Mouse (Mus musculus): ENCODE measurements around the gene Alg9.
"Not testable (repeated sequence)": the region's sequence is repeated elsewhere in the genome, so short reads cannot be mapped to it uniquely, and the experiment has no call there.

Alg9 gene

GRCm38 (mm10) chr9:50818050-50818449 lies 43.2 kb downstream of the Alg9 start:
- peak; percentile 28 for DNase-seq

- no peak for DNase-seq
Observed at GRCm38 (mm10) chr9:50819716-50820115, 44.9 kb downstream of the Alg9 start.

- no peak for DNase-seq
Observed at GRCm38 (mm10) chr9:50821651-50822050, 46.8 kb downstream of the Alg9 start.

- no peak for DNase-seq
Observed at GRCm38 (mm10) chr9:50822216-50822615, 47.4 kb downstream of the Alg9 start.

GRCm38 (mm10) chr9:50823779-50824453 lies 49.1 kb downstream of the Alg9 start:
- no peak for DNase-seq

- DNase-seq = no peak
Observed at GRCm38 (mm10) chr9:50831514-50831913, 56.7 kb downstream of the Alg9 start.

- no peak for DNase-seq
Observed at GRCm38 (mm10) chr9:50832162-50832561, 57.3 kb downstream of the Alg9 start.

- DNase-seq = not testable (repeated sequence)
Observed at GRCm38 (mm10) chr9:50832582-50832981, 57.8 kb downstream of the Alg9 start.

GRCm38 (mm10) chr9:50833786-50834185 lies 59.0 kb downstream of the Alg9 start:
- DNase-seq = no peak

- DNase-seq = peak; percentile 87
Observed at GRCm38 (mm10) chr9:50835068-50835705, 60.4 kb downstream of the Alg9 start.

- no peak for DNase-seq
Observed at GRCm38 (mm10) chr9:50836097-50836496, 61.3 kb downstream of the Alg9 start.

- peak; percentile 71 for DNase-seq
Observed at GRCm38 (mm10) chr9:50841079-50841789, 66.4 kb downstream of the Alg9 start.

- no peak for DNase-seq
Observed at GRCm38 (mm10) chr9:50845081-50845480, 70.3 kb downstream of the Alg9 start, which contains the start of gene Ppp2r1b. TSS of gene Ppp2r1b (plus strand) at chr9:50845301.

- DNase-seq = no peak
Observed at GRCm38 (mm10) chr9:50845547-50845946, 70.7 kb downstream of the Alg9 start.

GRCm38 (mm10) chr9:50847133-50847532 lies 72.3 kb downstream of the Alg9 start:
- no peak for DNase-seq

- DNase-seq = no peak
Observed at GRCm38 (mm10) chr9:50847606-50848368, 73.0 kb downstream of the Alg9 start.

GRCm38 (mm10) chr9:50848821-50849220 lies 74.0 kb downstream of the Alg9 start:
- no peak for DNase-seq

- peak; percentile 97 for DNase-seq
Observed at GRCm38 (mm10) chr9:50849249-50849648, 74.4 kb downstream of the Alg9 start.

- no peak for DNase-seq
Observed at GRCm38 (mm10) chr9:50849755-50850154, 74.9 kb downstream of the Alg9 start.

- DNase-seq = no peak
Observed at GRCm38 (mm10) chr9:50850271-50850670, 75.5 kb downstream of the Alg9 start.

GRCm38 (mm10) chr9:50850713-50851112 lies 75.9 kb downstream of the Alg9 start:
- peak; percentile 67 for DNase-seq

- no peak for DNase-seq
Observed at GRCm38 (mm10) chr9:50852634-50853349, 78.0 kb downstream of the Alg9 start.

Data from lung, postnatal 36 days (tissue).